Mouse (Mus musculus) myocyte (in vitro differentiated cells): Measurements from ENCODE around the gene Mrc2. TPM values are rescaled to one million over a fixed set of nuclear protein-coding genes. Genes with fewer than 3 reads are reported as not detected.

Experiments
- H3K27me3 ChIP-seq: one replicate; pipeline ENCODE4 v1.6.1; 2011; ENCODE audit not compliant: control insufficient read depth, insufficient read depth, insufficient read length
- H3K36me3 ChIP-seq: one replicate; pipeline ENCODE4 v1.6.1; 2011; ENCODE audit not compliant: control insufficient read depth, insufficient read depth
- H3K4me2 ChIP-seq: one replicate; pipeline ENCODE4 v1.6.1; 2011; ENCODE audit warnings: low read depth, control low read depth
- H3K4me3 ChIP-seq: one replicate; pipeline ENCODE4 v1.5.1; 2011; ENCODE audit warnings: mild to moderate bottlenecking, control low read depth, moderate library complexity
- H3K79me2 ChIP-seq: one replicate; pipeline ENCODE4 v1.6.1; 2011; ENCODE audit not compliant: control insufficient read depth, insufficient read depth
- H3ac ChIP-seq: one replicate; pipeline ENCODE4 v1.6.1; 2011; ENCODE audit not compliant: control insufficient read depth, insufficient read length
- CEBPB ChIP-seq: IDR thresholded peaks from 2 replicates; pipeline ENCODE4 v1.6.1; 2011; ENCODE audit warnings: mild to moderate bottlenecking, moderate library complexity; ENCODE audit not compliant: poor library complexity, insufficient read depth, severe bottlenecking
- E2F4 ChIP-seq: IDR thresholded peaks from one replicate; pipeline ENCODE4 v1.6.1; 2011; ENCODE audit warnings: mild to moderate bottlenecking, control low read depth, moderate library complexity; ENCODE audit not compliant: insufficient read depth
- MAX ChIP-seq: IDR thresholded peaks from one replicate; pipeline ENCODE4 v1.6.1; 2011; ENCODE audit warnings: low read depth, mild to moderate bottlenecking, control low read depth
- MYOD1 ChIP-seq, 3 experiments: IDR thresholded peaks; one replicate each; pipeline ENCODE4 v1.6.1; 2011; ENCODE audit warnings: control low read depth in 2 of 3, low read depth in 2 of 3, mild to moderate bottlenecking in 2 of 3, moderate library complexity in 1 of 3; ENCODE audit not compliant: insufficient read length in 2 of 3, control insufficient read depth in 1 of 3
- MYOG ChIP-seq, 3 experiments: IDR thresholded peaks; one replicate each; pipeline ENCODE4 v1.6.1; 2011; ENCODE audit warnings: control low read depth in 2 of 3, low read depth in 2 of 3, mild to moderate bottlenecking in 2 of 3; ENCODE audit not compliant: insufficient read length in 2 of 3, control insufficient read depth in 1 of 3, insufficient read depth in 1 of 3
- POLR2A ChIP-seq: IDR thresholded peaks from one replicate; pipeline ENCODE4 v1.6.1; 2011; ENCODE audit warnings: low read depth, mild to moderate bottlenecking, control low read depth, moderate library complexity; ENCODE audit not compliant: insufficient read length
- POLR2AphosphoS2 ChIP-seq: IDR thresholded peaks from one replicate; pipeline ENCODE4 v1.6.1; 2011; ENCODE audit warnings: low read depth, control low read depth; ENCODE audit not compliant: insufficient read length
- REST ChIP-seq: IDR thresholded peaks from one replicate; pipeline ENCODE4 v1.6.1; 2011; ENCODE audit warnings: mild to moderate bottlenecking, control low read depth, moderate library complexity; ENCODE audit not compliant: insufficient read depth, insufficient read length
- SRF ChIP-seq: IDR thresholded peaks from one replicate; pipeline ENCODE4 v1.6.1; 2011; ENCODE audit warnings: low read depth; ENCODE audit not compliant: control insufficient read depth, insufficient read length
- TCF12 ChIP-seq: IDR thresholded peaks from one replicate; pipeline ENCODE4 v1.6.1; 2011; ENCODE audit warnings: mild to moderate bottlenecking, control low read depth; ENCODE audit not compliant: poor library complexity, insufficient read depth, severe bottlenecking
- TCF3 ChIP-seq: IDR thresholded peaks from one replicate; pipeline ENCODE4 v1.6.1; 2011; ENCODE audit warnings: low read depth, control low read depth; ENCODE audit not compliant: insufficient read length
- USF1 ChIP-seq: IDR thresholded peaks from one replicate; pipeline ENCODE4 v1.6.1; 2011; ENCODE audit warnings: low read depth, mild to moderate bottlenecking, control low read depth, moderate library complexity
- polyA plus RNA-seq: library from polyadenylated mRNA; unstranded; fragments of >200 nt; fragmentation: generic; extraction: Trizol; gene quantifications from one replicate; pipeline ENCODE4 v1.2.1, GENCODE M21; 2012; ENCODE audit warnings: missing spikeins

Mrc2 gene
- polyA plus RNA-seq, 1 experiment, result 47.7 TPM

- Histone ChIP-seq H3ac (no peak overlapping the region), H3K27me3 (no peaks in the 10 kb centered on the region), H3K4me2 (peak overlapping the region; percentile 95), H3K4me3 (no peak overlapping the region), H3K79me2 (peaks cover 49% of the 10 kb centered on the region), H3K36me3 (peaks cover 5% of the 10 kb centered on the region)
- peak; percentile 54 for TF ChIP-seq TCF12
- peak in 2 of 3 experiments; percentile 27 to 62 for TF ChIP-seq MYOD1 (IDR thresholded peaks at IDR 0.05; ENCODE audit: control insufficient read depth in 1 of 3, insufficient read length in 2 of 3, low read depth in 2 of 3)
- no peak for TF ChIP-seq USF1
- TF ChIP-seq POLR2AphosphoS2, result no peak
- TF ChIP-seq CEBPB, result no peak
- TF ChIP-seq MAX, result no peak
- no peak for TF ChIP-seq REST
- TF ChIP-seq TCF3, result no peak
- no peak for TF ChIP-seq E2F4
- TF ChIP-seq MYOG (IDR thresholded peaks at IDR 0.05; ENCODE audit: control insufficient read depth in 1 of 3, insufficient read depth in 1 of 3, insufficient read length in 2 of 3, low read depth in 2 of 3), result peak in 2 of 3 experiments; percentile 48 to 72
- no peak for TF ChIP-seq POLR2A
- TF ChIP-seq SRF, result no peak
Observed at GRCm38 (mm10) chr11:105312972-105313632, 20.7 kb downstream of the Mrc2 start.

DNA sequence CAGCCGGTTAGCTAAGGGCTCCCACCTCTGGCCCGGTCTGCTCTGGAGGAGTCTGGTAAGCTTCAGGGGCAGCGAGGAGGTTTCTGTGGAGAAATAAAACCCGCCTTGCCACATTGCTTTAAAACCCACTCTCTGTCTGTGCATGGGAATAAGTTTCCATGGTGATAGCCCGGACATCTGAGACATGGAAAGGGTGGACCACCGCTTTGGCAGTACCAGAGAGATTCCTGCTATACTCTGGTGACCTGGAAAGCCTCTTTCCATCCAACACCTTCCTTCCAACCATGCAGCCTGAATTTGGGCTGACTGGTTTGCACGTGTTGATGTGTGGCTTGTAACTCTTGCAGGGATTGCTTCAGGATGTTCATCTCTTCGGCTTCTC lies 21.2 kb downstream of the Mrc2 start:
- Histone ChIP-seq H3K27me3 (no peaks in the 10 kb centered on the region), H3K4me2 (peak overlapping the region; percentile 95), H3ac (no peak overlapping the region), H3K4me3 (no peak overlapping the region), H3K79me2 (peaks cover 45% of the 10 kb centered on the region), H3K36me3 (peaks cover 5% of the 10 kb centered on the region)
- TF ChIP-seq TCF12 (no peak), MYOG (IDR thresholded peaks at IDR 0.05; ENCODE audit: control insufficient read depth in 1 of 3, insufficient read depth in 1 of 3, insufficient read length in 2 of 3, low read depth in 2 of 3) (no peak), REST (no peak), CEBPB (no peak), POLR2AphosphoS2 (no peak), SRF (no peak), MAX (no peak), MYOD1 (IDR thresholded peaks at IDR 0.05; ENCODE audit: control insufficient read depth in 1 of 3, insufficient read length in 2 of 3, low read depth in 2 of 3) (no peak), USF1 (no peak)

- TF ChIP-seq MYOD1 (IDR thresholded peaks at IDR 0.05; ENCODE audit: control insufficient read depth in 1 of 3, insufficient read length in 2 of 3, low read depth in 2 of 3) (peak in 2 of 3 experiments; percentile 11 to 42), MYOG (IDR thresholded peaks at IDR 0.05; ENCODE audit: control insufficient read depth in 1 of 3, insufficient read depth in 1 of 3, insufficient read length in 2 of 3, low read depth in 2 of 3) (no peak), MAX (no peak)
- no peak overlapping the region for H3ac ChIP-seq
- no peaks in the 10 kb centered on the region for H3K27me3 ChIP-seq
- peaks cover 36% of the 10 kb centered on the region for H3K79me2 ChIP-seq
- H3K4me3 ChIP-seq, result no peak overlapping the region
- peak overlapping the region; percentile 95 for H3K4me2 ChIP-seq
- peaks cover 5% of the 10 kb centered on the region for H3K36me3 ChIP-seq
Observed at GRCm38 (mm10) chr11:105315296-105315695, 22.9 kb downstream of the Mrc2 start.

GRCm38 (mm10) chr11:105316121-105316520 lies 23.7 kb downstream of the Mrc2 start:
- no peak overlapping the region for H3ac ChIP-seq
- H3K79me2 ChIP-seq, result peaks cover 31% of the 10 kb centered on the region
- TF ChIP-seq E2F4, result no peak

GRCm38 (mm10) chr11:105317769-105318168 lies 25.3 kb downstream of the Mrc2 start:
- no peaks in the 10 kb centered on the region for H3K27me3 ChIP-seq
- H3K4me3 ChIP-seq, result no peak overlapping the region
- peaks cover 5% of the 10 kb centered on the region for H3K36me3 ChIP-seq
- no peak overlapping the region for H3K4me2 ChIP-seq
- H3ac ChIP-seq, result no peak overlapping the region
- TF ChIP-seq E2F4 (no peak), MAX (no peak), TCF3 (no peak), USF1 (no peak), REST (no peak), CEBPB (no peak), POLR2AphosphoS2 (no peak), MYOD1 (IDR thresholded peaks at IDR 0.05; ENCODE audit: control insufficient read depth in 1 of 3, insufficient read length in 2 of 3, low read depth in 2 of 3) (no peak), MYOG (IDR thresholded peaks at IDR 0.05; ENCODE audit: control insufficient read depth in 1 of 3, insufficient read depth in 1 of 3, insufficient read length in 2 of 3, low read depth in 2 of 3) (no peak), TCF12 (no peak), SRF (no peak), POLR2A (no peak)
- H3K79me2 ChIP-seq, result peaks cover 31% of the 10 kb centered on the region

More at GRCm38 (mm10) chr11:105316121-105316520, 23.7 kb downstream of the Mrc2 start:
- no peaks in the 10 kb centered on the region for H3K27me3 ChIP-seq
- H3K4me2 ChIP-seq, result no peak overlapping the region
- peaks cover 5% of the 10 kb centered on the region for H3K36me3 ChIP-seq
- no peak overlapping the region for H3K4me3 ChIP-seq
